Mouse (Mus musculus) heart, embryonic 10.5 days (tissue): Measurements from ENCODE around the gene Zfp648. TPM values are rescaled to one million over a fixed set of nuclear protein-coding genes. Genes with fewer than 3 reads are reported as not detected.

Source experiments
- DNase-seq: peaks from one replicate; pipeline ENCODE4 v3.0.0-alpha.2; 2017; ENCODE audit warnings: low spot score
- H3K27ac ChIP-seq: fragments of 300-500 bp; sonication (generic); 2 replicates; pipeline ENCODE4 v1.5.1; 2016; ENCODE audit warnings: mild to moderate bottlenecking
- H3K27me3 ChIP-seq: fragments of 300-500 bp; sonication (generic); 2 replicates; pipeline ENCODE4 v1.6.1; 2016; ENCODE audit warnings: mild to moderate bottlenecking; ENCODE audit not compliant: poor library complexity, insufficient read depth, severe bottlenecking
- H3K36me3 ChIP-seq: fragments of 300-500 bp; sonication (generic); 2 replicates; pipeline ENCODE4 v1.6.1; 2016; ENCODE audit warnings: mild to moderate bottlenecking, moderate library complexity
- H3K4me1 ChIP-seq: fragments of 300-500 bp; sonication (generic); 2 replicates; pipeline ENCODE4 v1.6.1; 2016; ENCODE audit warnings: mild to moderate bottlenecking
- H3K4me3 ChIP-seq: fragments of 300-500 bp; sonication (generic); 2 replicates; pipeline ENCODE4 v1.5.1; 2016; ENCODE audit warnings: mild to moderate bottlenecking, moderate library complexity
- H3K9me3 ChIP-seq: fragments of 300-500 bp; sonication (generic); 2 replicates; pipeline ENCODE4 v1.6.1; 2016; ENCODE audit warnings: mild to moderate bottlenecking, moderate library complexity
- WGBS: fragments of 180-500 bp; shearing (Covaris S2); methylation state at CpG from one replicate; pipeline ENCODE4 v1.1.7; 2016; 5-methylcytosine and 5-hydroxymethylcytosine counted together
- polyA plus RNA-seq: library from polyadenylated mRNA; unstranded; fragments of >200 nt; fragmentation: Nextera tagmentation; extraction: Ambion mirVana; gene quantifications from 2 replicates; pipeline ENCODE4 v1.2.1, GENCODE M21; 2016

Zfp648 gene
- polyA plus RNA-seq, 1 experiment from 2014 or later, result 0.14 TPM

DNA sequence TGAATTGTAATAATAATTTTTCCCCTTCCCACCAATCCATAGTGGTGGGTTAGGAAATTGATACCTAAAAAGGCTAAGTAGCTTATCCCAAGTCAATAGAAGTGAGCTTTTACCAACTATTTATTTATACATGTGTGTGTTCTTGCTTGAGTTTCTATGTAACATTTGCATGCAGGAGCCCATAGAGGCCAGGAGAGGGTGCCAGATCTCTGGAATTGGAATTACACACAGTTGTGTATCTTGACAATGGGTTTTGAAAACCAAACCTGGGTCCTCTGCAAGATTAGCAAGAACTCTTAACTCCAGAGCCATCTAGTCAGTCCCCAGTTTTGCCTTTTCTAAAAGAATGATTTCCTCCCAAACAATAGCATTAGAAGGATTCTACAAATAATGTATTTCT, 37.9 kb downstream of the Zfp648 start:
- no peak for DNase-seq
- Histone ChIP-seq H3K9me3 (no peaks in the 10 kb centered on the region), H3K27me3 (no peaks in the 10 kb centered on the region), H3K4me3 (no peak overlapping the region), H3K36me3 (no peaks in the 10 kb centered on the region), H3K4me1 (no peaks in the 10 kb centered on the region), H3K27ac (no peak overlapping the region)

DNA sequence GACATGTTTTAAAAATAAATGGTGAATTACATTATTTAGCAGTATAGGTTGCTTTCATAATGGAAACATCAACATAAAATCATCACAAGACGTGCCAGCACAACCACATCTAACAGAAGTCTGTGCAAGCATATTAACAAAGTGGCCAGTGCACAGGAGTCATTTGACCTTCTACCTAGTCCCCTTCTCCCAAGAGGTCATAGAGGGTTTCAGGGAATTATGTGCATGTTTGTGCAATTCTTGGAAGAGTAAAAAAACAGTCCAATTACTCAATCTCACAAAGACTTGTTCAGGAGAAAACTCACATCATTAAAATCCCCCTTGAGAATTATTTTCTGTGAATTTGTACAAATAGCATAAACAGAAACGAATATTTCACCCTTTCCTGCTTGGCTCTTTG, 50.2 kb downstream of the Zfp648 start:
- no peak overlapping the region for H3K27ac ChIP-seq
- H3K36me3 ChIP-seq, result no peaks in the 10 kb centered on the region
- H3K9me3 ChIP-seq, result no peaks in the 10 kb centered on the region
- no peak overlapping the region for H3K4me3 ChIP-seq
- H3K4me1 ChIP-seq, result no peaks in the 10 kb centered on the region
- WGBS, result 66% methylated on average over 2 of the region's 2 CpGs
- no peaks in the 10 kb centered on the region for H3K27me3 ChIP-seq
- DNase-seq, result no peak

GRCm38 (mm10) chr1:154252739-154253138, 51.8 kb downstream of the Zfp648 start:
- Histone ChIP-seq H3K27ac (no peak overlapping the region), H3K4me1 (no peaks in the 10 kb centered on the region), H3K27me3 (no peaks in the 10 kb centered on the region), H3K36me3 (no peaks in the 10 kb centered on the region), H3K4me3 (no peak overlapping the region), H3K9me3 (no peaks in the 10 kb centered on the region)
- WGBS, result 61% methylated on average over 5 of the region's 5 CpGs
- no peak for DNase-seq
